8 mouse cellular contexts compared by ENCODE assay signal in genomic region chr2:39006149-39006730, GRCm38 (mm10). TPM values are rescaled to one million over a fixed set of nuclear protein-coding genes. Genes with fewer than 3 reads are reported as not detected.
DNase-seq lines count a peak whose midpoint lies in the region; ATAC-seq and TF ChIP-seq lines count a peak whose summit lies in the region.

No protein-coding gene starts in this region.

- peaks cover 1% of the 10 kb centered on the region; the same call in 1 of the 2 replicates for H3K79me2 ChIP-seq in heart, adult 2 months (replicated peaks; ENCODE audit: control insufficient read depth, insufficient read depth, low read length)

- no peaks in the 10 kb centered on the region for H3K27me3 ChIP-seq in heart, embryonic 16.5 days (ENCODE audit: control insufficient read depth, insufficient read depth, low read length)
- no peaks in the 10 kb centered on the region for H3K27me3 ChIP-seq in heart, adult 2 months (ENCODE audit: control insufficient read depth, insufficient read depth, low read length)
- no peaks in the 10 kb centered on the region for H3K27me3 ChIP-seq in hindbrain, embryonic 12.5 days
- H3K27me3 ChIP-seq in midbrain, embryonic 12.5 days = no peaks in the 10 kb centered on the region

- no peak overlapping the region for H3K27ac ChIP-seq in heart, embryonic 16.5 days (ENCODE audit: low read length)
- H3K27ac ChIP-seq in heart, adult 2 months = no peak overlapping the region
- no peak overlapping the region for H3K27ac ChIP-seq in hindbrain, embryonic 12.5 days
- no peak overlapping the region for H3K27ac ChIP-seq in midbrain, embryonic 12.5 days (replicated peaks)

- H3K4me2 ChIP-seq in heart, embryonic 16.5 days (ENCODE audit: low read depth, low read length) = peak overlapping the region; percentile 70
- peak overlapping the region; percentile 81 for H3K4me2 ChIP-seq in hindbrain, embryonic 12.5 days (replicated peaks)
- H3K4me2 ChIP-seq in midbrain, embryonic 12.5 days (replicated peaks) = peak overlapping the region; percentile 97

- H3K4me3 ChIP-seq in heart, embryonic 16.5 days (ENCODE audit: low read length) = peak overlapping the region; percentile 83
- H3K4me3 ChIP-seq in heart, adult 2 months = no peak overlapping the region
- peak overlapping the region; percentile 76 for H3K4me3 ChIP-seq in hindbrain, embryonic 12.5 days
- peak overlapping the region; percentile 84 for H3K4me3 ChIP-seq in midbrain, embryonic 12.5 days

- DNase-seq in heart, adult 2 months = no peak
- peak; percentile 36 for DNase-seq in ZHBTc4 (ENCODE audit: low read depth, low spot score)
- no peak for DNase-seq in left cerebral cortex, adult 9 months (ENCODE audit: low spot score in 2 of 2)
- DNase-seq in urinary bladder, postnatal 36 days (ENCODE audit: low spot score in 2 of 2) = no peak

- intact Hi-C loops in heart, adult 2 months (cut with DNase I) = loop anchor here (5.0 to 10.0 kb wide), 2 partner anchors 61 to 361 kb away; partner anchors contain the start of genes Golga1 and Psmb7

- peaks cover 27% of the 10 kb centered on the region for H3K36me3 ChIP-seq in heart, embryonic 16.5 days (ENCODE audit: control insufficient read depth, insufficient read depth)
- peaks cover 23% of the 10 kb centered on the region for H3K36me3 ChIP-seq in heart, adult 2 months (ENCODE audit: control insufficient read depth, insufficient read depth, low read length)
- H3K36me3 ChIP-seq in hindbrain, embryonic 12.5 days = peaks cover 24% of the 10 kb centered on the region
- H3K36me3 ChIP-seq in midbrain, embryonic 12.5 days = peaks cover 25% of the 10 kb centered on the region

- no peak for TF ChIP-seq CTCF in heart, adult 2 months (IDR thresholded peaks at IDR 0.05)

- no peak for TF ChIP-seq POLR2A in heart, adult 2 months (IDR thresholded peaks at IDR 0.05; ENCODE audit: insufficient read depth, low read depth, low read length)

- no peak for TF ChIP-seq EP300 in heart, adult 2 months (IDR thresholded peaks at IDR 0.05; ENCODE audit: insufficient read depth, low read depth, low read length)

- no peak for ATAC-seq in heart, embryonic 16.5 days (replicated peaks; ENCODE audit: extremely low read depth, insufficient read depth, low FRiP score)
- ATAC-seq in hindbrain, embryonic 12.5 days (ENCODE audit: low FRiP score) = no peak
- no peak for ATAC-seq in midbrain, embryonic 12.5 days (ENCODE audit: low FRiP score, low read depth)
- ATAC-seq in erythroid progenitor cell, adult 5-6 weeks (replicated peaks; ENCODE audit: low FRiP score, poor library complexity, severe bottlenecking) = no peak

- H3K9ac ChIP-seq in heart, embryonic 16.5 days (ENCODE audit: low read length) = peak overlapping the region; percentile 83; the same call in 1 of the 2 replicates
- H3K9ac ChIP-seq in heart, adult 2 months (ENCODE audit: low read depth, low read length) = no peak overlapping the region
- H3K9ac ChIP-seq in hindbrain, embryonic 12.5 days = no peak overlapping the region
- no peak overlapping the region for H3K9ac ChIP-seq in midbrain, embryonic 12.5 days (replicated peaks)

- 91% methylated on average over 14 of the region's 14 CpGs for WGBS in heart, embryonic 16.5 days
- WGBS in heart, adult 2 months = 86% methylated on average over 14 of the region's 14 CpGs
- WGBS in hindbrain, embryonic 12.5 days = 91% methylated on average over 14 of the region's 14 CpGs
- 89% methylated on average over 14 of the region's 14 CpGs for WGBS in midbrain, embryonic 12.5 days

- H3K9me3 ChIP-seq in heart, embryonic 16.5 days (replicated peaks; ENCODE audit: control insufficient read depth, low read length) = no peaks in the 10 kb centered on the region
- H3K9me3 ChIP-seq in hindbrain, embryonic 12.5 days (replicated peaks) = no peaks in the 10 kb centered on the region
- H3K9me3 ChIP-seq in midbrain, embryonic 12.5 days = no peaks in the 10 kb centered on the region

- H3K4me1 ChIP-seq in heart, embryonic 16.5 days (ENCODE audit: control insufficient read depth, insufficient read depth, low read length) = peaks cover 40% of the 10 kb centered on the region
- H3K4me1 ChIP-seq in heart, adult 2 months (ENCODE audit: control insufficient read depth, insufficient read depth, low read length) = peaks cover 14% of the 10 kb centered on the region
- H3K4me1 ChIP-seq in hindbrain, embryonic 12.5 days = peaks cover 54% of the 10 kb centered on the region
- H3K4me1 ChIP-seq in midbrain, embryonic 12.5 days = peaks cover 48% of the 10 kb centered on the region

RNA-seq across cellular contexts. Expression of gene Rpl35, which starts 0.8 kb away (rescaled TPM):
- polyA plus RNA-seq in heart, embryonic 16.5 days (2015; fragmentation: Nextera tagmentation; extraction: Ambion mirVana) = 479 and 487 TPM in 2 replicates
- total RNA-seq in heart, adult 2 months (2021) = 100 to 1,000 TPM; 307 to 341 TPM
- polyA plus RNA-seq in heart, adult 2 months (2012; rRNA removed) = 90.7 and 108 TPM in 2 replicates
- polyA plus RNA-seq in hindbrain, embryonic 12.5 days (2016; fragmentation: Nextera tagmentation; extraction: Ambion mirVana) = 899 and 939 TPM in 2 replicates
- polyA plus RNA-seq in midbrain, embryonic 12.5 days (2016; fragmentation: Nextera tagmentation; extraction: Ambion mirVana) = 938 and 967 TPM in 2 replicates
- 226 and 288 TPM in 2 replicates for total RNA-seq in erythroid progenitor cell, adult 5-6 weeks (2015; ENCODE audit: low replicate concordance)
- 201 and 298 TPM in 2 replicates for total RNA-seq in erythroid progenitor cell, adult 5-6 weeks (2017; ENCODE audit: low replicate concordance)

RNA-seq across cellular contexts. Expression of gene Arpc5l, which starts 1.1 kb away (rescaled TPM):
- polyA plus RNA-seq in heart, embryonic 16.5 days (2015; fragmentation: Nextera tagmentation; extraction: Ambion mirVana) = 77.4 and 83.3 TPM in 2 replicates
- total RNA-seq in heart, adult 2 months (2021) = 100 to 1,000 TPM in 1 of 2 experiments, 10 to 100 TPM in 1; 85.1 to 102 TPM
- polyA plus RNA-seq in heart, adult 2 months (2012; rRNA removed) = 38.8 and 51.5 TPM in 2 replicates
- 127 and 129 TPM in 2 replicates for polyA plus RNA-seq in hindbrain, embryonic 12.5 days (2016; fragmentation: Nextera tagmentation; extraction: Ambion mirVana)
- 124 and 134 TPM in 2 replicates for polyA plus RNA-seq in midbrain, embryonic 12.5 days (2016; fragmentation: Nextera tagmentation; extraction: Ambion mirVana)
- total RNA-seq in erythroid progenitor cell, adult 5-6 weeks (2015; ENCODE audit: low replicate concordance) = 31.9 and 56.6 TPM in 2 replicates
- 33.6 and 47.9 TPM in 2 replicates for total RNA-seq in erythroid progenitor cell, adult 5-6 weeks (2017; ENCODE audit: low replicate concordance)

RNA-seq across cellular contexts. Expression of gene Wdr38, which starts 9.0 kb away (rescaled TPM):
- polyA plus RNA-seq in heart, embryonic 16.5 days (2015; fragmentation: Nextera tagmentation; extraction: Ambion mirVana) = 1.2 and 1.3 TPM in 2 replicates
- under 1 TPM in 1 of 2 experiments, not detected in 1; 0.20 TPM for total RNA-seq in heart, adult 2 months (2021)
- polyA plus RNA-seq in heart, adult 2 months (2012; rRNA removed) = 0.47 and 0.59 TPM in 2 replicates
- 2.1 and 2.2 TPM in 2 replicates for polyA plus RNA-seq in hindbrain, embryonic 12.5 days (2016; fragmentation: Nextera tagmentation; extraction: Ambion mirVana)
- 1.7 and 1.9 TPM in 2 replicates for polyA plus RNA-seq in midbrain, embryonic 12.5 days (2016; fragmentation: Nextera tagmentation; extraction: Ambion mirVana)
- 0.72 TPM in 1 of 2 replicates, not detected in the other for total RNA-seq in erythroid progenitor cell, adult 5-6 weeks (2015; ENCODE audit: low replicate concordance)
- 0.13 TPM in 1 of 2 replicates, not detected in the other for total RNA-seq in erythroid progenitor cell, adult 5-6 weeks (2017; ENCODE audit: low replicate concordance)

RNA-seq across cellular contexts. Expression of gene Golga1, which starts 59.1 kb away (rescaled TPM):
- polyA plus RNA-seq in heart, embryonic 16.5 days (2015; fragmentation: Nextera tagmentation; extraction: Ambion mirVana) = 18.6 and 19.7 TPM in 2 replicates
- 10 to 100 TPM; 13.4 to 14.0 TPM for total RNA-seq in heart, adult 2 months (2021)
- polyA plus RNA-seq in heart, adult 2 months (2012; rRNA removed) = 7.6 and 18.3 TPM in 2 replicates
- polyA plus RNA-seq in hindbrain, embryonic 12.5 days (2016; fragmentation: Nextera tagmentation; extraction: Ambion mirVana) = 35.1 and 39.0 TPM in 2 replicates
- 38.6 and 39.4 TPM in 2 replicates for polyA plus RNA-seq in midbrain, embryonic 12.5 days (2016; fragmentation: Nextera tagmentation; extraction: Ambion mirVana)
- total RNA-seq in erythroid progenitor cell, adult 5-6 weeks (2015; ENCODE audit: low replicate concordance) = 10.1 and 19.8 TPM in 2 replicates
- total RNA-seq in erythroid progenitor cell, adult 5-6 weeks (2017; ENCODE audit: low replicate concordance) = 29.3 and 31.5 TPM in 2 replicates
